Mouse (Mus musculus) forebrain, postnatal 0 days (tissue): ENCODE measurements around the gene Dnm3. TPM values are rescaled to one million over a fixed set of nuclear protein-coding genes. Genes with fewer than 3 reads are reported as not detected.
A peak's percentile ranks its signal among the peaks of the same experiment; 100 is the strongest.

Experiments
- ATAC-seq: fragments of 200-750 bp; cut with Nextera tagmentation; 2 replicates; pipeline ENCODE4 v1.8.0; 2017; ENCODE audit warnings: mild to moderate bottlenecking, moderate library complexity
- DNase-seq: peaks from one replicate; pipeline ENCODE4 v3.0.0-alpha.2; 2015
- H3K27ac ChIP-seq: fragments of 300-500 bp; sonication (generic); 2 replicates; pipeline ENCODE4 v1.5.1; 2014; ENCODE audit warnings: low read depth, mild to moderate bottlenecking, antibody characterized with exemption, low read length, moderate library complexity, mixed read lengths
- H3K27me3 ChIP-seq: fragments of 300-500 bp; sonication (generic); 2 replicates; pipeline ENCODE4 v1.6.1; 2014; ENCODE audit warnings: mild to moderate bottlenecking, low read length, mixed read lengths; ENCODE audit not compliant: insufficient read depth
- H3K36me3 ChIP-seq: fragments of 300-500 bp; sonication (generic); 2 replicates; pipeline ENCODE4 v1.6.1; 2014; ENCODE audit warnings: mild to moderate bottlenecking, moderate library complexity; ENCODE audit not compliant: insufficient read depth
- H3K4me1 ChIP-seq: fragments of 300-500 bp; sonication (generic); 2 replicates; pipeline ENCODE4 v1.6.1; 2014; ENCODE audit warnings: antibody characterized with exemption; ENCODE audit not compliant: insufficient read depth
- H3K4me2 ChIP-seq: fragments of 300-500 bp; sonication (generic); 2 replicates; pipeline ENCODE4 v1.6.1; 2014; ENCODE audit warnings: low read depth, mild to moderate bottlenecking, moderate library complexity
- H3K4me3 ChIP-seq: fragments of 300-500 bp; sonication (generic); 2 replicates; pipeline ENCODE4 v1.5.1; 2014; ENCODE audit warnings: low read depth, low read length, mixed read lengths
- H3K9ac ChIP-seq: fragments of 300-500 bp; sonication (generic); 2 replicates; pipeline ENCODE4 v1.6.1; 2014; ENCODE audit warnings: mild to moderate bottlenecking
- H3K9me3 ChIP-seq: fragments of 300-500 bp; sonication (generic); 2 replicates; pipeline ENCODE4 v1.6.1; 2016; ENCODE audit warnings: low read length
- CTCF ChIP-seq: sonication (generic); IDR thresholded peaks from 2 replicates; pipeline ENCODE4 v1.5.1; 2016; ENCODE audit warnings: antibody characterized with exemption, control low read depth, low read depth
- whole genome bisulfite sequencing: fragments of 180-500 bp; shearing (Covaris S2); extraction: QIAGEN DNeasy Blood & Tissue Kit; methylation state at CpG from one replicate; pipeline ENCODE4 v1.1.7; 2014; 5-methylcytosine and 5-hydroxymethylcytosine counted together
- polyA plus RNA-seq: library from polyadenylated mRNA; unstranded; fragments of >200 nt; fragmentation: Nextera tagmentation; extraction: Ambion mirVana; gene quantifications from 2 replicates; pipeline ENCODE4 v1.2.1, GENCODE M21; 2015
- total RNA-seq: library from RNA; depleted of rRNA; stranded (reverse); fragments of >200 nt; gene quantifications from 2 replicates; pipeline ENCODE4 v1.2.3, GENCODE M21; 2014

Gene Dnm3
- total and polyA plus RNA-seq, 2 experiments from 2014 or later = 45.3 to 74.4 TPM

DNA sequence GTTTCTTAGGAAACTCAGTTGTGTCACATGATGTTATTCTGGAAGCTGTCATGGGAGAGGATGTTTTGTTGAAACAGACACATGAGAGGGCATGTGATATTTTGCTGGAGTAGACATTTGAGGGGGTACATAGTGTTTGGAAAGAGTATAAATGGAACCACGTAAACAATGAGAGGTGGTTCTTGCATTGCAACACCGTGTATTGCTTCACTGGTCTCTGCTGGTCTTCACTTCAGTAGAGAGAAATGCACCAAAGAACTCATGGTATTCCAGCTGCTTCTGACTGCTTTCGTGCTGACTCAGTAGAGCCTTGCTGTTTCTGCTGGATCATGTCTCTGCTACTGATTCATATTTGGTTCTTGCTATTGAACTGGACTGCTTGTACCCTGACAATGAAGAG lies 328.1 kb downstream of the Dnm3 start:
- H3K9ac ChIP-seq = no peak overlapping the region
- no peaks in the 10 kb centered on the region for H3K9me3 ChIP-seq
- H3K27me3 ChIP-seq = no peaks in the 10 kb centered on the region
- no peaks in the 10 kb centered on the region for H3K36me3 ChIP-seq
- no peak for ATAC-seq
- WGBS = 94% methylated on average over 3 of the region's 3 CpGs
- H3K4me1 ChIP-seq = no peaks in the 10 kb centered on the region
- no peak overlapping the region for H3K4me3 ChIP-seq
- no peak overlapping the region for H3K4me2 ChIP-seq
- TF ChIP-seq CTCF = no peak
- H3K27ac ChIP-seq = no peak overlapping the region
- no peak for DNase-seq

DNA sequence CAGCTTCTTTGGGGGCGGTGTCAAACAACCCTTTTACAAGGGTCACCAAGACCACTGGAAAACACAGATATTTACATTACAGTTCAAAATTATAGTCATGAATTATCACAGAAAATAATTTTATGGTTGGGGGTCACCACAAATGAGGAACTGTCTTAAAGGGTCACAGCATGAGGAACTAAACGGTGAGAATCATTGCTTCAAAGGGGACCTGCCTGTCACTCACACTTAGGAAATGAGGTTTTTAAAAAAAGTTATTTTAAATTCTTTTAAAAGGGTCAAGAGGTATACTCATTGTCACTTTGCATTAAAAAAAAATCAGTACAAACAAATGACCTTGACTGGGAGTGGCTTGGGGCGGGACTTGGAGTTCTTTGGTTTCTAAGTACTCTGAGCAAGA lies 330.3 kb downstream of the Dnm3 start:
- H3K4me3 ChIP-seq = no peak overlapping the region
- no peak for ATAC-seq
- H3K36me3 ChIP-seq = no peaks in the 10 kb centered on the region
- no peak overlapping the region for H3K27ac ChIP-seq
- no peaks in the 10 kb centered on the region for H3K4me1 ChIP-seq
- no peak for DNase-seq
- WGBS = 92% methylated on average over 3 of the region's 3 CpGs
- no peak overlapping the region for H3K9ac ChIP-seq
- H3K4me2 ChIP-seq = no peak overlapping the region
- H3K27me3 ChIP-seq = no peaks in the 10 kb centered on the region
- no peak for TF ChIP-seq CTCF
- H3K9me3 ChIP-seq = no peaks in the 10 kb centered on the region

DNA sequence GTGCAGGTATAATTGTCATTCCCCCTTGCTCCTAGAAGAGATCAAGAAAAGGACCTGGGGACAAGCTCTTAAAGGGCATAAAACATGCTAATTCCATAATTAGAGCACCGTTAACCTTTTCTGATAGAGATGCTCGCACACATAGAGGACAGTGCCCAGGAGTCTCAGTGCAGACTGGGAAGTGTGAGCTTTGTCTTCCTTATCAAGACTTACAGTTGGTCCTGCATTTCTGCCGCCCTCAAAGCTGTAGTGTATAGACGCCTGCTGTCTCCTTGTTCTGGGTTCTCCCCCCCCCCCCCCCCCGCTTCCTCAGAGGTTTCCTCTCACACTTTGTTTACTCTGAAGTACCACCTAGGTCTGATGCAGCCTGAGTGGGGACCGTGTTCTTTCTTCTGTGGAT lies 332.1 kb downstream of the Dnm3 start:
- 79% methylated on average over 5 of the region's 6 CpGs for WGBS
- TF ChIP-seq CTCF = no peak
- Histone ChIP-seq H3K4me1 (no peaks in the 10 kb centered on the region), H3K4me2 (no peak overlapping the region), H3K36me3 (no peaks in the 10 kb centered on the region), H3K27me3 (no peaks in the 10 kb centered on the region), H3K4me3 (no peak overlapping the region), H3K9me3 (no peaks in the 10 kb centered on the region), H3K27ac (no peak overlapping the region), H3K9ac (no peak overlapping the region)
- no peak for ATAC-seq
- no peak for DNase-seq

DNA sequence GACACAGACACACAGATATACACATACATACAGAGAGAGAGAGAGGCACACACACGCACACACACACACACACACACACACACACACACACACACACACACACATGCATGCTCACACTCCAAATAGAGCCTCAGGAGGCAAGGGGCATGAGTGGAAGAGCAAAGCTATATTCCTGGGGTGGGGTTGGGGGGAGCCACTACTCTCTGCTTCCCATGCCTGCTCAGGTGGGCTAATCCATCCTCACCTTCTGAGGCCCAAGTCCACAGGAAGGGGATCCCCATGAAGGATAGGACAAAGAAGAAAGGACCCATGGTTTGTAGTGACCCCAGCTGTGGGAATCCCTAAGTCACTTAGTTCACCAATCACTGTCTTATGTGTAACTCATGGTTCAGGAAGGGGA lies 332.8 kb downstream of the Dnm3 start:
- H3K27ac ChIP-seq = no peak overlapping the region
- no peak for TF ChIP-seq CTCF

DNA sequence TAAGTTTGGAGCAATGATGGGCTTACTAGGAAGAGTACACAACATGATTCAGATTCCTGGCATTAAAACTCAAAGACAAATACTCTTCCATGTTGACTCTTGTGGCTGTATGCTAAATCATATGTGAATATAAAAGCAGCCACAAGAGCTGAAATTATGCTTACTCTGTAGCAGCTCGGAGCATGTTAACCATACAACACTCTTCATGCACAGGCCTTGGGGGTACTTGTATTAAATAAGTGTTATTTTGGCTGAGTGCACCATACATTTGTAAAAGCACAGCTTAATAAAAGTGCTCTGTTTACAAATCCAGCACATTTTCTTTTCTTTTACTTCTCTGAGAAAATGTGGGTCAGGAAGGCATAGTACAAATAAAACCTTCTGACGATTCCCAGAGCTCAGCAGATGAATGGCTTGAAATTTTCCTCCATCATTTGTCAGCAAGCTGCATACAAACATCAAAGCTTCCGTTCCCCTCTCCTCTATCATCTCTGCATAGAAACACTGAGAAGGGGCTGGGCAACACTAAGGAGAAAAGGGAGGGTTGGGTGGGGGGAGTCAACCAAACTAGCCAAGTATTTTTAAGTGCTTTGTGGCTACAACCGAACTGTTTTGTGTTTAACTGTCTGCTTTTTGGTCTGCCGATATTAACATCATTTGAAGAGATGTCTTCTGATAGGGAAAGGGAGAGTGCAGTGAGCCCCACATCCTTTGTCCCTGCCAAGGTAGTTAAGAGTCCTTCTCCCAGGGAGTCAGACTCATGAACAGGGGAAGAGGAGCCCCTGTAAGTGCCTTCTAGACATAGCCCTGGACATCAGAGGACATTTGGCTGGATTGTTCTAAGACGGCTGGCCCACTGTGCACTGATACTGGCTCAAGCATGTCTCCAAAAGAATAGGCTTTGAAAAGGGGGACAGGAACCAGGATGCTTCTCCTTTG lies 333.6 kb downstream of the Dnm3 start:
- WGBS = 42% methylated on average over 6 of the region's 6 CpGs
- Histone ChIP-seq H3K36me3 (no peaks in the 10 kb centered on the region), H3K27me3 (no peaks in the 10 kb centered on the region), H3K9me3 (no peaks in the 10 kb centered on the region), H3K4me3 (no peak overlapping the region), H3K9ac (no peak overlapping the region), H3K4me1 (no peaks in the 10 kb centered on the region), H3K27ac (no peak overlapping the region), H3K4me2 (no peak overlapping the region)
- TF ChIP-seq CTCF = no peak
- DNase-seq (no peak), ATAC-seq (peak; percentile 54; the same call in 1 of the 2 replicates)

More for the DNA sequence above, 332.8 kb downstream of the Dnm3 start:
- H3K4me3 ChIP-seq = no peak overlapping the region
- DNase-seq = no peak
- H3K4me1 ChIP-seq = no peaks in the 10 kb centered on the region
- no peaks in the 10 kb centered on the region for H3K27me3 ChIP-seq
- no peak overlapping the region for H3K9ac ChIP-seq
- H3K9me3 ChIP-seq = no peaks in the 10 kb centered on the region
- H3K36me3 ChIP-seq = no peaks in the 10 kb centered on the region
- no peak overlapping the region for H3K4me2 ChIP-seq
- no peak for ATAC-seq
- 73% methylated on average over 1 of the region's 1 CpGs for WGBS

DNA sequence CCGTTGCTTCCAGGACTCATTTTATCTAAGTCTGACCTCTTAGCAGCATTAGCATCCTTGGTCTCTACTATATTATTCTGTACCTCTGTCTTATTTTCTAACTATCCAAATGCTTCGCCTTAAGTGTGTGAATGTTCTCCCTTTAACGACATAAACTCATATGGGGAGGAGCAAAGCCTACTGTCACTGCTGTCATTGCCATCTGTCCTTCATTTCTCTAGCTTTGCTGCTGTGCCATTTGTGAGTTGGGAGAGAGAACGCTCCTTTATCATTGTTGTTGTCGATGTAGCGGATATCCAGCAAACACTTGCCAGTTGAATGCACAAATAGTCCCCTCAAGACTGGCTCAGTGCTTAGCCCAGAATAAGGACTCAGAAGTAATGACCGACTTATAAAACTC lies 335.5 kb downstream of the Dnm3 start:
- no peaks in the 10 kb centered on the region for H3K4me1 ChIP-seq

DNA sequence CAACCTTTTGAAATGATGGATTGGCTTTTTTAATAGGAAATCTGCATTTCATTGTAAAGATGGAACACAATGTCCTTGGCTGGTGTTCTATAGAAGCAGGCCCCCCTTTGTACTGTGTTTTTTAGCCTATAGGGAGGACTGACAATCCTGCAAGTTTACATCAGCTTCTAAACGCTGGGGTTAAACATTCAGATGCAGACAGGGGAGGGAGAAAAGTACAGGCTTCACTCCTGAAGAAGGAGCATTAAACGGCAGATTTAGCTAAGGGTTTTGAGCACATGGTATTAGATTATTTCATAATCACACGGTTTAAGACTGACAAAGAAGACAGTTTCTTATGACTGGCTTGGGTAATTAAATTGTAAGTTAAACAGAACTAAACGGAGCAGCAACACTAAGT lies 341.5 kb downstream of the Dnm3 start:
- TF ChIP-seq CTCF = no peak
- H3K4me1 ChIP-seq = no peaks in the 10 kb centered on the region
- DNase-seq = peak; percentile 6
- H3K4me3 ChIP-seq = no peak overlapping the region
- no peaks in the 10 kb centered on the region for H3K9me3 ChIP-seq
- no peak overlapping the region for H3K27ac ChIP-seq
- H3K4me2 ChIP-seq = no peak overlapping the region
- WGBS = 19% methylated on average over 4 of the region's 4 CpGs
- H3K9ac ChIP-seq = no peak overlapping the region
- H3K27me3 ChIP-seq = no peaks in the 10 kb centered on the region
- H3K36me3 ChIP-seq = no peaks in the 10 kb centered on the region
- peak; percentile 56 for ATAC-seq

More for the DNA sequence above, 335.5 kb downstream of the Dnm3 start:
- DNase-seq = peak; percentile 32
- no peaks in the 10 kb centered on the region for H3K36me3 ChIP-seq
- no peaks in the 10 kb centered on the region for H3K9me3 ChIP-seq
- no peaks in the 10 kb centered on the region for H3K27me3 ChIP-seq
- no peak overlapping the region for H3K9ac ChIP-seq
- no peak for TF ChIP-seq CTCF
- peak; percentile 53; the same call in 1 of the 2 replicates for ATAC-seq
- WGBS = 56% methylated on average over 7 of the region's 7 CpGs
- no peak overlapping the region for H3K27ac ChIP-seq
- no peak overlapping the region for H3K4me3 ChIP-seq
- H3K4me2 ChIP-seq = no peak overlapping the region
